Mouse (Mus musculus): Measurements from ENCODE around the gene Lamb1.

DNA sequence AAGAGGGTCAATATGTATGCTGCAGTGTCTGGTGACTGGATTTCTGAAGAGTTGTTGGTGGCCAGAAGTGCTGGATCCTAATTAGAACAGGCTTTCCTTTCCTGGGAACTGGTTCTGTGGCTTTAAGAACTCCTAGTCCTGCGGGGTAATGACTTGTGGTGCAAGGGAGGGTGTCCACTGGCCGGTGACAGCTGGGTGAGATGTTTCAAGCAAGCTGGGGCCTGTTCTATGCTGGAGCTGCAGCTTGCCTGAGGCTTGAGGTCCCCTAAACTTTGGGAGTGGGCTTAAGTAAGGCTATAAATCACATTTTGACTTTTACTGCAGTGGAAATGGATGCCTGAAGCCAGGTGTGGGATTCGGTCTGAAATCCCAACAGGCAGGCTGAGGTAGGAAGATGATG is 30.5 kb downstream of the Lamb1 start:
- no peak for TF ChIP-seq CTCF (conservative IDR thresholded peaks at IDR 0.05; ENCODE audit: low read length)
- no peak for TF ChIP-seq POU5F1 (IDR thresholded peaks at IDR 0.05; ENCODE audit: borderline replicate concordance, low read length)

Measured in E14TG2a.4 (cell line).